Mouse (Mus musculus) thymus, postnatal 0 days (tissue): ENCODE results near the gene Rapgef3. TPM values are rescaled to one million over a fixed set of nuclear protein-coding genes. Genes with fewer than 3 reads are reported as not detected.

Source experiments
- DNase-seq: peaks from one replicate; pipeline ENCODE4 v3.0.0-alpha.2; 2015; ENCODE audit warnings: low spot score
- polyA plus RNA-seq: library from polyadenylated mRNA; unstranded; fragments of >200 nt; fragmentation: Nextera tagmentation; extraction: Ambion mirVana; gene quantifications from 2 replicates; pipeline ENCODE4 v1.2.1, GENCODE M21; 2015

Rapgef3 gene
- polyA plus RNA-seq, 1 experiment from 2014 or later = 72.6 TPM

GRCm38 (mm10) chr15:97773961-97774370 lies 6.2 kb upstream of the Rapgef3 start:
- no peak for DNase-seq

- DNase-seq = no peak
Measured at GRCm38 (mm10) chr15:97773108-97773507, 5.3 kb upstream of the Rapgef3 start.

- no peak for DNase-seq
Measured at GRCm38 (mm10) chr15:97770280-97770679, 2.5 kb upstream of the Rapgef3 start.

GRCm38 (mm10) chr15:97768192-97768591 lies 420 bp upstream of the Rapgef3 start:
- no peak for DNase-seq

GRCm38 (mm10) chr15:97766594-97767279 lies 1.0 kb downstream of the Rapgef3 start:
- no peak for DNase-seq

- no peak for DNase-seq
Measured at GRCm38 (mm10) chr15:97766194-97766593, 1.6 kb downstream of the Rapgef3 start.

- DNase-seq = peak; percentile 2
Measured at GRCm38 (mm10) chr15:97765090-97765794, 2.5 kb downstream of the Rapgef3 start.

GRCm38 (mm10) chr15:97764532-97764931 lies 3.2 kb downstream of the Rapgef3 start:
- no peak for DNase-seq

GRCm38 (mm10) chr15:97763256-97764049 lies 4.3 kb downstream of the Rapgef3 start:
- peak; percentile 76 for DNase-seq

GRCm38 (mm10) chr15:97762733-97763132 lies 5.0 kb downstream of the Rapgef3 start:
- no peak for DNase-seq

- DNase-seq = no peak
Measured at GRCm38 (mm10) chr15:97761438-97761837, 6.3 kb downstream of the Rapgef3 start.

- DNase-seq = no peak
Measured at GRCm38 (mm10) chr15:97760952-97761351, 6.8 kb downstream of the Rapgef3 start.

- DNase-seq = no peak
Measured at GRCm38 (mm10) chr15:97760006-97760405, 7.8 kb downstream of the Rapgef3 start.

GRCm38 (mm10) chr15:97755361-97755760 lies 12.4 kb downstream of the Rapgef3 start:
- DNase-seq = no peak

- DNase-seq = no peak
Measured at GRCm38 (mm10) chr15:97754476-97754875, 13.3 kb downstream of the Rapgef3 start.

GRCm38 (mm10) chr15:97752491-97752890 lies 15.3 kb downstream of the Rapgef3 start:
- no peak for DNase-seq

- DNase-seq = peak; percentile 58
Measured at GRCm38 (mm10) chr15:97751676-97752075, 16.1 kb downstream of the Rapgef3 start.

GRCm38 (mm10) chr15:97750697-97751096 lies 17.1 kb downstream of the Rapgef3 start:
- DNase-seq = peak; percentile 67

- DNase-seq = peak; percentile 54
Measured at GRCm38 (mm10) chr15:97749841-97750240, 17.9 kb downstream of the Rapgef3 start.

GRCm38 (mm10) chr15:97749397-97749796 lies 18.4 kb downstream of the Rapgef3 start:
- DNase-seq = no peak

- DNase-seq = no peak
Measured at GRCm38 (mm10) chr15:97748964-97749363, 18.8 kb downstream of the Rapgef3 start.

- peak; percentile 88 for DNase-seq
Measured at GRCm38 (mm10) chr15:97748309-97748708, 19.5 kb downstream of the Rapgef3 start.
